Mouse (Mus musculus) cerebellum, postnatal 25 days (tissue): Measurements from ENCODE around the gene Rce1.

Experiments
- DNase-seq, 2 experiments: peaks; one replicate each; pipeline ENCODE4 v3.0.0; 2021; ENCODE audit warnings: mixed read lengths in 2 of 2

Gene Rce1

GRCm38 (mm10) chr19:4625179-4625828 lies at the start of gene Rce1:
TSS of gene Rce1 (minus strand) at chr19:4625641.
- peak; percentile 94 to 96 for DNase-seq

- no peak for DNase-seq
Measured at GRCm38 (mm10) chr19:4672401-4672800, 47.0 kb upstream of the Rce1 start.

- DNase-seq: no peak
Measured at GRCm38 (mm10) chr19:4670776-4671175, 45.3 kb upstream of the Rce1 start.

- no peak for DNase-seq
Measured at GRCm38 (mm10) chr19:4666815-4667214, 41.4 kb upstream of the Rce1 start.

- DNase-seq: peak; percentile 61 to 76
Measured at GRCm38 (mm10) chr19:4658156-4658555, 32.7 kb upstream of the Rce1 start.

GRCm38 (mm10) chr19:4646917-4647492 lies 21.6 kb upstream of the Rce1 start:
- DNase-seq: no peak

GRCm38 (mm10) chr19:4644271-4644670 lies 18.8 kb upstream of the Rce1 start:
- peak; percentile 77 to 85 for DNase-seq

- no peak for DNase-seq
Measured at GRCm38 (mm10) chr19:4635986-4636385, 10.5 kb upstream of the Rce1 start.

GRCm38 (mm10) chr19:4628819-4629218 lies 3.4 kb upstream of the Rce1 start:
- peak; percentile 83 to 90 for DNase-seq

- DNase-seq: peak in 1 of 2 experiments; percentile 67
Measured at GRCm38 (mm10) chr19:4625829-4626535, 541 bp upstream of the Rce1 start.

- peak in 1 of 2 experiments; percentile 7 for DNase-seq
Measured at GRCm38 (mm10) chr19:4624406-4625178, 849 bp downstream of the Rce1 start.

GRCm38 (mm10) chr19:4624006-4624405 lies 1.4 kb downstream of the Rce1 start:
- peak in 1 of 2 experiments; percentile 6 for DNase-seq

- DNase-seq: peak in 1 of 2 experiments; percentile 6
Measured at GRCm38 (mm10) chr19:4623419-4623818, 2.0 kb downstream of the Rce1 start.

- no peak for DNase-seq
Measured at GRCm38 (mm10) chr19:4622780-4623179, 2.7 kb downstream of the Rce1 start.

GRCm38 (mm10) chr19:4620721-4621120 lies 4.7 kb downstream of the Rce1 start:
- DNase-seq: peak in 1 of 2 experiments; percentile 6

- no peak for DNase-seq
Measured at GRCm38 (mm10) chr19:4619461-4619860, 6.0 kb downstream of the Rce1 start.

- no peak for DNase-seq
Measured at GRCm38 (mm10) chr19:4618183-4618582, 7.3 kb downstream of the Rce1 start.

- DNase-seq: no peak
Measured at GRCm38 (mm10) chr19:4616546-4616945, 8.9 kb downstream of the Rce1 start.

- DNase-seq: peak; percentile 86 to 93
Measured at GRCm38 (mm10) chr19:4615151-4616093, 10.0 kb downstream of the Rce1 start, which contains the start of gene Lrfn4. TSS of gene Lrfn4 (minus strand) at chr19:4615667.

GRCm38 (mm10) chr19:4614305-4615150 lies 10.9 kb downstream of the Rce1 start:
- peak; percentile 52 to 58 for DNase-seq
